Mouse (Mus musculus): ENCODE data around the gene Aagab. TPM values are rescaled to one million over a fixed set of nuclear protein-coding genes. Genes with fewer than 3 reads are reported as not detected.

Aagab gene
- polyA plus RNA-seq, 1 experiment from 2014 or later, result 47.1 TPM

DNA sequence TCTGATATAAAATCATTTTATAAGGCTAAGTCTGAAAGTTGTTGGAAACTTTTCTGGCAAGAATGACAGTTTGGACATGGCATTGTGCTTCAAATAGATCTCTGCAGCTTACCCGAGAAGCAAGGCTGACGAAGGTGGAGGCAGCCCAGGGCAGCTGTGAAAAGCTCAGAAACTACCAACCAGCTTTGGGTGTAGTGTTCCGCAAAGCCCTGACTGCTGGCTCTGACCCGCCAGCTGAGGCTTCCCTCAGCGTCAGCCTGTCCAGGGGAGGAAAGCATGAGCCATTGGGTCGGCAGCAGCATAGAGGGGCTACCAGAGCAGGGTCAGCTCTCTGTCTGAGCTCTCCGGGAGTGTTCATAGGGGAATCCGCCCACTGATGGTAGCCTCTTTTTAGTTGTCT, 6.8 kb downstream of the Aagab start:
- no peak overlapping the region for H3K27ac ChIP-seq
- no peak overlapping the region for H3K9ac ChIP-seq
- H3K36me3 ChIP-seq (ENCODE audit: poor library complexity, severe bottlenecking), result no peaks in the 10 kb centered on the region
- peaks cover 24% of the 10 kb centered on the region for H3K4me1 ChIP-seq
- ATAC-seq, result no peak
- H3K27me3 ChIP-seq, result no peaks in the 10 kb centered on the region
- no peaks in the 10 kb centered on the region for H3K9me3 ChIP-seq (replicated peaks)
- no peak overlapping the region for H3K4me3 ChIP-seq
- 65% methylated on average over 8 of the region's 8 CpGs for WGBS
- no peak overlapping the region for H3K4me2 ChIP-seq

DNA sequence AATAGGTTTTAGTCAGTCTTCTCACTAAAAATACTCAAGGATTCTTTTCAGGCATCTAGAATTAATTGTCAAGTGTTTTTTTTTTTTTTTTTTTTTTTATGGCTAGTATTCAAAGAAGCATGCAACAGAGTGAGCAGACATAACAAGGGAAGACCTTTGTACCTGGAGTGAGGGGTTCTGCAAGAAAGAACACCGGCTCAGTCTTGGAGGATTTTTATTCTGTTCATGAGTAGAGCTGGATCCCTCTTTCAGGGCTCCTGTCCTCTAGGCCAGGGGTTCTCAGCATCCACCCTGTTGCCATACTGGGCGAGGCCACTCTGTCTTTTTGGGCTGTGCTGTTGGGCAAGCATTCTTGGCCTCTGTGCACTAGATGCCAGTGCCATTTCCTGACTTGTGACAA, 7.3 kb downstream of the Aagab start:
- H3K9me3 ChIP-seq (replicated peaks), result no peaks in the 10 kb centered on the region
- no peak overlapping the region for H3K27ac ChIP-seq
- no peaks in the 10 kb centered on the region for H3K36me3 ChIP-seq (ENCODE audit: poor library complexity, severe bottlenecking)
- ATAC-seq, result no peak
- 90% methylated on average over 2 of the region's 2 CpGs for WGBS
- H3K4me2 ChIP-seq, result no peak overlapping the region
- H3K4me1 ChIP-seq, result peaks cover 23% of the 10 kb centered on the region
- H3K27me3 ChIP-seq, result no peaks in the 10 kb centered on the region
- H3K9ac ChIP-seq, result no peak overlapping the region
- H3K4me3 ChIP-seq, result no peak overlapping the region

DNA sequence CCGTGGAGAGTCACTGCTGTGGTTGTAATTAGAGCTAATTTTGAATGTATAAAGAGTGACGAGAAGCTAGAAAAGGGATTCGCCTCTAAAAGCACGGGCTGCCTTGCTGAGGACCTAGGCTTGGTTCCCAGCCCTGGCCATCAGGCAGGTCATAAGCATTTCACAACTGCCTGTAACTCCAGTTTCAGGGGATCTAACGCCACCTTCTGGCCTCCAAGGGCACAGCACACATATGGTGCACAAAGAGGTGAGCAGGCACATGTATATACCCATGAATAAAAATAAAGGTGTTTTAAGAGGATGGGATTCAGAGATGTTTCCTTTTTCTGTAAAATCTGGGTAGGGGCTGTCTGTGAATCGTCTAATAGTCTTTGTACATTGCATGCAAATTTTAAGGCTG, 7.8 kb downstream of the Aagab start:
- Histone ChIP-seq H3K4me2 (no peak overlapping the region), H3K27me3 (no peaks in the 10 kb centered on the region), H3K36me3 (ENCODE audit: poor library complexity, severe bottlenecking) (no peaks in the 10 kb centered on the region), H3K9me3 (replicated peaks) (no peaks in the 10 kb centered on the region), H3K4me3 (no peak overlapping the region), H3K27ac (no peak overlapping the region), H3K4me1 (peaks cover 23% of the 10 kb centered on the region), H3K9ac (no peak overlapping the region)
- ATAC-seq, result no peak
- 87% methylated on average over 6 of the region's 6 CpGs for WGBS

DNA sequence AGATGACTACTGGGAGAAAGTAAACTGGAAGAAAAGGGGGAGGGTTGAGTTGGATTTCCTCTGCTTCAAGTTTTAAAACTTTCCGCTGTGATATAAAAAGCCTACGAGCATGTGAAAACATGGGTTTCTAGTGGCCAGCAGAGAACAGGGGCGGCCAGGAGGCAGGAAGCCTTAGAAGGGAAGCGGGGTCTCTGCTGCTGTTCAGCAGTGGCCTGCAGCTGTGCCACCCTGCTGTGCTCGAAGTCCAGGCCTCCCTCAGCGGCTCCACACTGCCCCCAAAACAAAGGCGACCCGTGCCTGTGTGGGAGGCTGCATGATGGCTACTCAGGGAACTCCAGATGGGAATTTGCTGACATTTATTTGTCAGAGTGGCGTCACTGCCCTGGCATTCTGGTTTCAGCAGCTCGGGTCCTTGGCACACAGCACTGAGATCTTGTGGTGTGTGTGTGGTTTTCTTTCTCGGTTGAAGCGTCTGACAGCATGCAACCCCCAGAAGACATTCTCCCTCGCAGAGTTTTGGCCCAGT, 8.4 kb downstream of the Aagab start:
- WGBS, result 12% methylated on average over 13 of the region's 13 CpGs
- no peaks in the 10 kb centered on the region for H3K9me3 ChIP-seq (replicated peaks)
- H3K27ac ChIP-seq, result no peak overlapping the region
- H3K9ac ChIP-seq, result 0 out of 2 replicates have a peak overlapping the region, but pooled peaks have one; percentile 17
- H3K4me3 ChIP-seq, result no peak overlapping the region
- peaks cover 23% of the 10 kb centered on the region for H3K4me1 ChIP-seq
- no peaks in the 10 kb centered on the region for H3K27me3 ChIP-seq
- no peak for ATAC-seq
- H3K36me3 ChIP-seq (ENCODE audit: poor library complexity, severe bottlenecking), result no peaks in the 10 kb centered on the region
- 0 out of 2 replicates have a peak overlapping the region, but pooled peaks have one; percentile 8 for H3K4me2 ChIP-seq

DNA sequence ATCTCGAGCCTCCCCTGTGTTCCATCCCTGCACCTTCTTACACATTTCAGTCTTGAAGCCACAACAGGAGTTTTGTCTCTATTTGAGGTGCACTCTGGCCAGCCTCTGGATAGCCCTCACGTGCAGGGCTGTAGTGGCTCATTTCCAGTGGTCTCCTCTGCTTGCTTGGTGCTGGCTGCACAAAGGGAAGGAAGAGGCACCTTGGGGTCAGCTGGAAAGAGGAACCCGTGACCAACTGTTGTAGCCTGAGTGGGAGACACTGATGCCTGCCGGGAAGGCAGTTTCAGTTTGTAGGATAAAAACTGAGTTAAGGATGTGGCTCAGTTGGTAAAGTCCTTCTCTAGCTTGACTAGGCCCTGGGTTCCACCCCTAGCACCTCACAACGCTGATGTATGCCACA, 9.5 kb downstream of the Aagab start:
- Histone ChIP-seq H3K9me3 (replicated peaks) (no peaks in the 10 kb centered on the region), H3K4me2 (no peak overlapping the region), H3K9ac (no peak overlapping the region), H3K27ac (no peak overlapping the region), H3K36me3 (ENCODE audit: poor library complexity, severe bottlenecking) (peaks cover 5% of the 10 kb centered on the region), H3K4me3 (no peak overlapping the region), H3K27me3 (no peaks in the 10 kb centered on the region), H3K4me1 (peaks cover 23% of the 10 kb centered on the region)
- WGBS, result 77% methylated on average over 5 of the region's 5 CpGs
- ATAC-seq, result no peak

DNA sequence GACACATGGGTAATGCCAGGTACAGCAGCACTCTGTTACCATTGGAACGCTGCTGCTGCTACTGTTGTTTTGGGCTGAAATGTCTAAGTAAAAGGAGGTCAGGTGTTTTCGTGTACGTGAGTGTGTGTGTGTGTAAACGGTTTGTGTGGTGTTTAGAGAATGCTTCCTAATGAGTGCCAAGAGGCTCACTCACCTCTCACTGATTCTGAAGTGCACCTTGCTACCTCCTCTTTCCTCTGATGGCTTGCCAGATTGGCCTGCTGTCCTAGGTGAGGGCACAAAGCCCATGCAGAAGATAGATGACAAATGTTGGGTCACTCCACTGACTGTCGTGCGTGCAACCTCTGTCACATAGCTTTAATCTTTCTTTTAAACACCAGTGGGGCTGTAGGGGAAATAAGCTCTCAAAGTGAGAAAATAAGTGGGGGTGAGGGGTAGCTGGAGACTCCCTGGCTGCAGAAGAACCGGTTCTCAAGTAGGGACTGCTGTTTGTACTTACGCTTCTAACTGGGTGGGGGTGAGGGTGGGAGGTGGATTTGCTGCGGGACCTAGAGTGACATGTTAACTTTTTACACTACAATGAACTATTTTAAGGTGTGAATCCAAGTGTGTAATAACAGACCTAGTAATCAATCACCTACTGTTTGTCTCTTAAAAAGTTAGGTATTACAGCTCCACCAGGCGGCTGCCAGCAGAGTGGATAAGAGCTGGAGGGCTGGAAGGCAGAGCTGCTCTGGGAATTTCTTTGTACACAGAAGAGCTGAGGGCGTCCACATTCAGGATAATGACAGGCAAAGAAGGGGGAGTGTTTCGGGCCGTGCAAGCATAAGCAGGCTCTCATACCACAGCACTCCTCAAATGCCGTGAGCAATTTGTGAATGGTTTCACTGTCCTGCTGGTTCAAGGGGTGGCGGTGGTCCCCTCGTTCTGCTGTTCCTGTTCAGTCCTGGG, 10.4 kb downstream of the Aagab start:
- ATAC-seq, result peak; percentile 53; the same call in 1 of the 2 replicates
- peaks cover 14% of the 10 kb centered on the region for H3K36me3 ChIP-seq (ENCODE audit: poor library complexity, severe bottlenecking)
- no peak overlapping the region for H3K9ac ChIP-seq
- H3K27ac ChIP-seq, result no peak overlapping the region
- no peaks in the 10 kb centered on the region for H3K27me3 ChIP-seq
- H3K9me3 ChIP-seq (replicated peaks), result no peaks in the 10 kb centered on the region
- H3K4me1 ChIP-seq, result peaks cover 23% of the 10 kb centered on the region
- 37% methylated on average over 16 of the region's 16 CpGs for WGBS
- H3K4me3 ChIP-seq, result no peak overlapping the region
- H3K4me2 ChIP-seq, result 0 out of 2 replicates have a peak overlapping the region, but pooled peaks have one; percentile 14

DNA sequence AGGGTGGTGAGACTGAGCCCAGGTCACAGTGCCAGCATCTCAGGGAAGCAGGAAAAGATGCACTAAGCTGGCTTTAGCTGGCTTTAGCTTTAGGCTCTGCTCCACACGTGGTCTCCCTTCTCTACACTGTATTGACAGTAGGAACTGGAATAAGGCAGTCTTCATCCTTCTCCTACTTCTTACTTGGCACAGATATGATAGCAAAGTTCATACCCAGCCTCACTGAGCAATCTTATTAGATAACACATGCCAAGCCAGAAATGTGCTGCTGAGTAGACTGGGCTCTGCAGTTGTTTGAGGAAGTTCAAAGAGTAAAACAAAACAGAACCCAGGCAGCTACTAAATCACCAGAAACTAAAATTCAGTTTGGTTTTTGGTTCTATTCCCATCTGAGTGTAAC, 11.1 kb downstream of the Aagab start:
- peaks cover 23% of the 10 kb centered on the region for H3K4me1 ChIP-seq
- H3K9me3 ChIP-seq (replicated peaks), result no peaks in the 10 kb centered on the region
- H3K4me2 ChIP-seq, result 0 out of 2 replicates have a peak overlapping the region, but pooled peaks have one; percentile 14
- no peak overlapping the region for H3K4me3 ChIP-seq
- H3K9ac ChIP-seq, result no peak overlapping the region
- 28% methylated on average over 1 of the region's 1 CpGs for WGBS
- H3K27ac ChIP-seq, result no peak overlapping the region
- no peak for ATAC-seq
- no peaks in the 10 kb centered on the region for H3K27me3 ChIP-seq
- peaks cover 21% of the 10 kb centered on the region for H3K36me3 ChIP-seq (ENCODE audit: poor library complexity, severe bottlenecking)

- Histone ChIP-seq H3K4me3 (no peak overlapping the region), H3K36me3 (ENCODE audit: poor library complexity, severe bottlenecking) (peaks cover 29% of the 10 kb centered on the region), H3K9ac (no peak overlapping the region), H3K27me3 (no peaks in the 10 kb centered on the region), H3K4me2 (no peak overlapping the region), H3K27ac (no peak overlapping the region), H3K4me1 (peaks cover 23% of the 10 kb centered on the region), H3K9me3 (replicated peaks) (no peaks in the 10 kb centered on the region)
- 75% methylated on average over 11 of the region's 11 CpGs for WGBS
- no peak for ATAC-seq
These were observed 11.8 kb downstream of the Aagab start for GRCm38 (mm10) chr9:63614018-63614985.

GRCm38 (mm10) chr9:63617967-63618366, 15.5 kb downstream of the Aagab start:
- Histone ChIP-seq H3K9me3 (replicated peaks) (no peaks in the 10 kb centered on the region), H3K4me2 (no peak overlapping the region), H3K4me3 (no peak overlapping the region), H3K27ac (no peak overlapping the region), H3K4me1 (peaks cover 14% of the 10 kb centered on the region), H3K9ac (no peak overlapping the region), H3K36me3 (ENCODE audit: poor library complexity, severe bottlenecking) (peaks cover 39% of the 10 kb centered on the region), H3K27me3 (no peaks in the 10 kb centered on the region)
- ATAC-seq, result no peak
- 85% methylated on average over 2 of the region's 2 CpGs for WGBS

- Histone ChIP-seq H3K27me3 (no peaks in the 10 kb centered on the region), H3K27ac (no peak overlapping the region), H3K4me3 (no peak overlapping the region), H3K4me2 (no peak overlapping the region), H3K9me3 (replicated peaks) (no peaks in the 10 kb centered on the region), H3K4me1 (peaks cover 18% of the 10 kb centered on the region), H3K36me3 (ENCODE audit: poor library complexity, severe bottlenecking) (peaks cover 29% of the 10 kb centered on the region), H3K9ac (no peak overlapping the region)
- ATAC-seq, result no peak
- 65% methylated on average over 15 of the region's 15 CpGs for WGBS
These were observed 21.6 kb downstream of the Aagab start for GRCm38 (mm10) chr9:63623895-63624569.

GRCm38 (mm10) chr9:63625090-63625756, 22.8 kb downstream of the Aagab start:
- peaks cover 18% of the 10 kb centered on the region for H3K4me1 ChIP-seq
- no peak for ATAC-seq
- no peak overlapping the region for H3K27ac ChIP-seq
- no peak overlapping the region for H3K4me3 ChIP-seq
- H3K9ac ChIP-seq, result no peak overlapping the region
- H3K4me2 ChIP-seq, result no peak overlapping the region
- WGBS, result 85% methylated on average over 9 of the region's 9 CpGs
- no peaks in the 10 kb centered on the region for H3K27me3 ChIP-seq
- peaks cover 25% of the 10 kb centered on the region for H3K36me3 ChIP-seq (ENCODE audit: poor library complexity, severe bottlenecking)
- no peaks in the 10 kb centered on the region for H3K9me3 ChIP-seq (replicated peaks)
